Mouse (Mus musculus): ENCODE results near the gene Trappc1.

Trappc1 gene

DNA sequence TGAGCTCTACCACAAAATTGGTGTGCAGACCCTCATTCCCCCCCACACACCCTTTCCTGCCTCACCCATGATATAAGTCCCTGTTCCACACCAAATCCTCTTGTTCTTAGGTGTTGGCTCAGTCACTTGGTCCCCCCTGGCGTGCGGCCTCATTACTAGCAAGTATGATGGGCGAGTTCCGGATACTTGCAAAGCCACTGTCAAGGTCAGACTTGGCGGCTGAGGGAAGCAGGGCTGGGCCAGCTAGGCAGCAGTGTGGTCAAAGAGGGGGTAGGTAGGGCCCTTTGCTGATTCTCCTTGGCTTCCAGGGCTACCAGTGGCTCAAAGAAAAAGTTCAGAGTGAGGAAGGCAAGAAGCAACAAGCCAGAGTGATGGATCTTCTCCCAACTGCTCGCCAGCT lies 7.4 kb downstream of the Trappc1 start:
- no peak for DNase-seq

DNA sequence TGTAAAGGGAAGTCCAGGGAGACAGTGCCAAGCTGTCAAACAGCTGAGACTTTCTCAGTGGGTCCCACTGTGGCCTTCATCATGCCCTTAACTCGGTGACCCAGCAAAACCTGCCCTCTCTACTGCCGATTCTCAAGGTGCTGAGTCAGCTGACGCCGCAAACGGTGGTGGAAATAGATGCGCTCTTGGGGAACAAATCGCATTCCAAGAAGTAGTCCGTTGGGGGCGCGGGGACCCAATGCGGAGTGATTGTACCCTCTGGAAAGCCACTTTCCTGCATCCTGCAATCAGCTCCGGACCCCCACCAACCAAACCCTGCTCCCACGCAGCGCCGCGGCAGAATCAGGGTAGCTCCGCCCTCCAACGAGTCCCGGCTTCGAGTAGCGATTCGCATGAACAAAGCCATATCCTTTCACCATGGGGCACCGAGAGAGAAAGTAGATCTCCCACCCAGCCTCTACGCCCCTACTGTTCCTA lies 8.2 kb downstream of the Trappc1 start:
- peak; percentile 78 for DNase-seq

DNA sequence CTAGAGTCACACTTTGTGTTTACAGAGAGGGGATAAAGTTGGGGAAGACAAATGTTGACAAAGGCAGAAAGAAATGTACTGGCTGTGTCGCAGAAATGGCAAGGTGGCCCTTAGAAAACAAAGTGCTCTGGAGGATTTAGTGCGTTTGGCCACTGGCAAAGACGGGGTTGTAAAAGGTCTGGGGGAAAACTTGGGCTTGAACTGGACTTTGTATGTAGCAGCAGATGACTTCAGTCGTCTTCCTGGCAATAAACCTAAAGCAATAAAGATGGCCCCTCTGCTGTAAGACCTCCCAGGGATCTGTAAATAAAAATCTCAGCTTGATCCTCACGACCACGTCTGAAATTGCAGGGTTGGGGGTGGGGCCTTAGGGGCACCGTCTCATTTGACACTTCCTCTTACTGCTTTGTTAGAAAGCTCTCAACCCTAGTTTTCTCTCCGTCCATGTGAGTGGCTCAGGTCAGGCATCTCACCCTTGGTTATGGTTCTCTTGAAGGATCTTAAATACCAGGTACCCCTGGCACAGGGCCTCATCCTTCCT lies 9.0 kb downstream of the Trappc1 start:
- no peak for DNase-seq

DNA sequence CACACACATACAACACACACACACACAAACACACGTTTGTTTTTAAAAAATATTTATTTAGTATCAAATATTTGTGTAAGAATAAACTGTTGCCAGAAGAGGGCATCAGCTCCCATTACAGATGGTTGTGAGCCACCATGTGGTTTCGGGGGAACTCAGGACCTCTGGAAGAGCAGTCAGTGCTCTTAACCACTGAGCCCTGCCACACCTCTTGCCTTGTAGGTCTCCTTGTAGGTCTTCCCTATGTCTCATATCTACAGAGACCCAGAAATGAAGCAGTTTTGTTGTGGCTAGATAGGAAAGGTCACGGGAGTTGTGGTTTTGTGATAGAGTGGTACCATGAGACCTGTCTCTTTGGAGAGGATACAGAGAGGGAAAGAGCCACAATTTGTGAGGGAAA lies 10.1 kb downstream of the Trappc1 start:
- no peak for DNase-seq

DNA sequence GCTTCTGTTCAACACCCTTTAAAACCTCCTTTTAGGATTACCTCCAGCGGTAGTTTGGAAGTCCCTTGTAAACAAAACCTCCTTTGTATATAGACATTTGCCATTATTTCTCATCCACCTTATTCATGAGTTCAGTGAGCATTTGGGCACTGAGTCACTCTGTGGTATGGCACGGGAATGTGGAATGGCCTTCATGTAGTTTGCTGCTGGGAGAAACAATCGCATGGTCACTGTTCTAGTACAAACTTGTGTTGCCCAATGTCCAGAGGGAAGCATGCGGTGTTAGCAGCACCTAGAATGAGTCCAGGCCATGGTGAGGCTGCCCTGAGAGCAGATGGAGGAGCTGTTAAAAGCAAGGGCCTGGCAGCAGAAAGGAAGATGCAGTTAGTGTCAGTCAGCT lies 11.0 kb downstream of the Trappc1 start:
- DNase-seq = no peak

DNA sequence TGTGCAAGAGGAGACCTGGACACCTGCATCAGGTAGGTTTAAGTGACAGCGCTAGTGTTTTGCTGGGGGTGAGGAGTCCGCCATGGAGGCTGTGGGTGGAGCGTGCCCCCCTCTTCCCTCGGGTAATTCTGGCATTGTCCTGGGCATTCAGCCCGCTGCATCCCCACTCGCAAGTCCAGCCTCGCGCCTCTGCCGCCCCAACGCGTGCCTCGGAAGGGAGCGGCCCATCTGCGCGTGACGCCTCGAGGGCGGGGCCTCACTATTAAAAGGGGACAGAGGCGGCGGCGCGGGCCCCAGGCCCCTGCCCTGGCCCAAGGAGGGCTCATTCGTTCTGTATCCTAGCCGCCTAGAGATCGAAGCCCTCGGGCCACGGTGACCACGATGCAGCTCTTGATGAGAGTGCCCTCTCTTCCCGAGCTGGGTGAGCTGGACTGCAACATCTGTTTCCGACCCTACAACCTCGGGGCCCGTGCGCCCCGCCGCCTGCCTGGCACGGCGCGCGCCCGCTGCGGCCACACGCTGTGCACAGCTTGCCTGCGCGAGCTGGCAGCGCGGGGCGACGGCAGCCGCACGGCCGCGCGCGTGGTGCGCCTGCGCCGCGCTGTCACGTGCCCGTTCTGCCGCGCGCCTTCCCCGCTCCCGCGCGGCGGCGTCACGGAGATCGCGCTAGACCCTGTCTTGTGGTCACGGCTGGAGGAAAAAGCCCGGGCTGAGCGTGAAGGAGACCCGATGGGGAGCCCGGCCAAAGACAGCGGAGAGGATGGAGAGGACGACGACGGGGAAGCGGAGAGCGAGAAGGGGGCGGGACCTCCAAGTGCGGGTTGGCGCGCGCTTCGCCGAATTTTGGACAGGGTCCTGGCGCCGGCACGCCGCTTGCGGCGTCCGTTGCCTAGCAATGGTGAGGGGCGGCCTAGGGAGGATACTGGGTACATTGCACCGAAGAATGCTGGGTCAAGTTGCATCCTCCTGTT lies 16.7 kb downstream of the Trappc1 start, which contains the start of gene Rnf227:
Rnf227 (plus strand) TSS at position 301 of the 971 bp plus-strand sequence.
- DNase-seq = peak; percentile 79

DNA sequence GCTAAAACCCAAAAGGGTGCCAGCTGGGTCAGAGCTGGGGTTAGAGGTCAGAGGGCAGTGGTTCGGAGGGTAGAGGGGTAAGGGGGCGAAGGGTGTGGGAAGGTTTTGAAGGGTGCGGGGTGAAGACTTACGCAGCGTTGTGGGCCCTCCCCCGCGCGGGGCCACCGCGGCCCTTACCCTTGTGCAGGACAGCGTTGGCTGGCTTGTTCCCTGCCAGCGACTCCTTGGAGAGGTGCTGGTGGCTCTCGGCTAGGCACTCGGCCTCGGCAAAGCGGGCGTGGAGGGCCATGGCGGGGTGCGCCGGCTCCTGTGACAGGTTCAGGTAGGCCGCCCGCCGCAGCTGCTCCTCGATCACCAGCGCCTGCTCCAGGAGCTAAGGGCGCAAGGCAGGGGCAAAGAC lies 22.7 kb downstream of the Trappc1 start:
- no peak for DNase-seq

DNA sequence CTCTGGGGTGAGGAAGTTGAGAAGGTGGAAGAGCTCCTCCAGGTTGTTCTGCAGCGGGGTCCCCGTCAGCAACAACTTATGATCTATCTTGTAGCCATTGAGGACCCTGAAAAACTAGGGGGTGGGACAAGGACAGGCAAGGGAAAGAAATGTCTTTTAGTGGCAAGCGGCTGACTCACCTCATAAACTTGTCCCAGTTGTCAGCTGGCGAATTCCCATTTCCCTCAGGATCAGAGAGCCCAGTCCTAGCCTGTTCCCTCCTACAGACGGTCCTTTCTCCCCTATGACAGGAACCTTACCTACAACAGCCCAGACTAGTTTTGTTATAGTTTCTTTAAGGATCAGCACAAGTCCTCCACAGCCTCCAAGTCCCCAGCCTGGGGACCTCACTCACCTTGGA lies 32.8 kb downstream of the Trappc1 start:
- DNase-seq = no peak

DNA sequence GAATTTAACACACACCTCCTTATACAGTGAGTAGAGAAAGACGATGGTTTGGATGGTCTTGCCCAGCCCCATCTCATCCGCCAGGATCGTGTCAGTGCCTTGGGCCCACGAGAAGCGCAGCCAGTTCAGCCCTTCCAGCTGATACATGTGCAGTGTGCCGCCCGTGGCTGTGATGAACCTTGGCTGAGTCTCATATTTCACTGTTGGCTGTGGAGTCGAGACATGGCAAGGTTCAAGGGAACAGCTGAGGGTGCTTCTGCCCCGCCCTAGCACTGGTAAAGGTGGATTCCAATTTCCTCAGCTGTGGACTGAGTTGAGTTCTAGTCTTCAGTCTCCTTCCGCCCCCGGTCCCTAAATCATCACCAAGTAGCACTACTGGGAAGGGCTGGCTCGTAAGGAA lies 33.9 kb downstream of the Trappc1 start:
- no peak for DNase-seq

DNA sequence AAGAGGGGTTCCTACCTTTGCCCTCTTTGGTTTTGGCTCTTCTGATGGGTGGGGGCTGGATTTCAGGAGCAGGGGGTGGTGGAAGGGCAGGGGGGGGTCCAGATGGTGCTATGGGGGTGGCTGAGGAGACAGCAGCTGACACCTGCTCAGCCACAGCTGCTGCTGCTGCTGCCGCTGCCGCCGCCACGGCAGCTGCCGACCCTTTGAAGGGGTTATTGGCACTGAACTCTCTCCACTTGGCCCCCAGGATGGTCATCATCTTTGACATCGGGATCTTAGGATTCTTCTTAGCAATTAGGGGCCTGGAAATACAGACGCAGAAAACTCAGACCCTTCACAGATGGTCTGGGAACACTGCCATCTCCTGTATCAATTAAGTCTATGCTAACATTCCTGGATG lies 38.2 kb downstream of the Trappc1 start:
- no peak for DNase-seq

DNA sequence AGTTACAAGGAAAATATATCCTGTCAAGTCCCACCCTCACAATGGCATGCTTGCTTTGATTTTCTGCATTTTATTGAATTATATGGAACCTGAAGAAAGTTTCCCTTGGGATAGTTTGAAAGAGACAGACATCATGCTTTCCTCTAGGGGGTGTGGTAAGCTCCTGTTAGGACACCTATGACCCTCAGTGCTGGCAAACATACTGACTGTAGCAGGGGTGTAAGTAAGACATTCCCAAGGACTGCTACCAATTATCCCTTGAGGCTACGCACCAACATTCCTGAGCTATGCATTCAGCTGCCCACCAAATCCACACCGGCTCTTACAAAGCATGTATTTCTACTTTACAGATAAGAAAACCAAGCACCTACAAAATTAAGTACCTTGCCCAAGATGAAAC lies 38.7 kb downstream of the Trappc1 start:
- no peak for DNase-seq

DNA sequence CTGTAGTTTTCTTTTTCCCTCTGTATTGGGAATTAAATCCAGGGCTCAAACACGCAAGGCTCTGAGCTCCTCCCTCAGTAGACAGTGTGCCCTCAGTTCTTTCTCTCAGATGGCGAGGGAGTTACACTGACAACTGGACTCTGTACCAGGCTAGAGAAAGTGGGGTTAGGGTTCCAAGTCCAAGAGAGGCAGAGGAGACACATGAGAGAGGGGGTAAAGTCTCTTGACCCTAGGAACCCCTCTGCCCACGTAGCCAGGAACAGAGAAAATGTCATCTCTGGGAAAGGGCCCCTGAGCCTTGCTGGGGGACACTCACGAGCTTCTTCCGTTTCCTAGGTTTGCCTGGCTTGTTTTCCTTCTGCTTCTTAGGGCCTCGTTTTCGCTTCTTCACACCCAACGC lies 40.6 kb downstream of the Trappc1 start:
- DNase-seq = no peak

DNA sequence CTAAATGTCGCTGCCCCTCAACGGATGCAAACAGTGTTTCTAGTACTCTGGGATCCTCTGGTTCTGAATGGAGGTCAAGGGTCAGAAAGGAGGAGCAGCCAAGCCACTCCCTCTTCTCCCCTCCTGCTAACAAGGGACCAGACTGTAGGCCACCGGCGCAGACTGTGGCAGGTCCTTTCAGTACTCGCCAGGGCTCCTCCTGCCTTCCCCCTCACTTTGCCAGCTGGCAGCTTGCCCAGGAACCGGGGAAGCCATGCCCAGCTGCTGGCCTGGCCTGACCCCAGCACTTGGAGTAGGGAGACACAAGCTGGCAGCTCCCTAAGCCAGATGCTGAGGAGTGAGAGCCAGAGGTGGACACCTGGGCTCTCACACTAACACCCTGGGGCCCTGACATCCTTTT lies 41.1 kb downstream of the Trappc1 start:
- peak; percentile 87 for DNase-seq

DNA sequence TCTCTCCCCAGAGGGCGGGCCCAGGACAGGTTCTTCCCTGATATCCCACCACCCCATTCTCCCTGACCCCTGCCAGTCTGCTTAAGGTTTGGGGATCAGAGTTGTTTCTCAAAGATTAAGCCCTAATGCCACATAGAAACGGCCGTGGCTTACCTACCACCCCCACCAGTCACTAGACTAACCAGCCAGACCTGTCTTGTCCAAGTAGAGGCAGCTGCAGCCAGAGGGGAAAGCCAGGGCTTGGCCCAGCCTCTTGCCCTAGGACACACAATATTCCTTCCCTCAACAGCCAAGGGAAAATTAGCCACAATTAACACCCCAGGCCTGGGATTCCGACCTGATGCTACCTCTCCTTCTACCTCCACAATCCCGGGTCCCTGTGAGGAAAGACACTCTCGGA lies 41.9 kb downstream of the Trappc1 start:
- DNase-seq = no peak

DNA sequence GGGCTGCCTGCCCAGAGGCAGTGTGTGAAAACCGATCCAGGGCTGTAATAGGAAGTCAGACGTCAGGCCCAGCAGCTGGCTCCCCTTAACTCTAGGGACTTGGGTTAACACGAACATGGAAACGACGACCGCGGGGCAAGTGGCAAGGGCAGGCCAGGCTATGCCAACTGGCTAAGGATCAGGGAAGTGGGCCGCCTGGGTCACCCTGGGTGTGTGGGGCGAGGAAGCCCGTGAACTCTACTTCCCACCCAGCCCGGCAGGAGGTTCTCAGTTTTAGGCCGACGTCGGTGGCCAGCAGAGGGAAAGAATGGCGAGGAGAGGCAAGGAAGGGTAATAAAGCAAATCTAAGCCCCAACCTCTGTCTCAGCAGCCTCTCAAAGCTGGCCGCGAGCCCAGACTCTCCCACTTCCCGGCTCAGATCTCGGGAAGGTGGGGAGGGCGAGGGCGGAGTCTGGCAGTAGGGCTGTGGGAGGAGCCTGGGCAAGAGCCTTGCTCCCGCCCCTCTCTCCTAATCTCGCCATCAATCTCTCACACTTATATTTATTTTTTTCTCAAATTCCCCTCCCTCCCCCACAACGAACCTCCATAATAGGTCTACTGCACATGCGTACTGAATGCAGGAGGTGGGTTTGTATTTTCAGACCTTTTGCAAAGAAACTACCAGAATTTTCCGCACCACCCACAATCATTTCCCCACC lies 42.5 kb downstream of the Trappc1 start:
- DNase-seq = peak; percentile 77

DNA sequence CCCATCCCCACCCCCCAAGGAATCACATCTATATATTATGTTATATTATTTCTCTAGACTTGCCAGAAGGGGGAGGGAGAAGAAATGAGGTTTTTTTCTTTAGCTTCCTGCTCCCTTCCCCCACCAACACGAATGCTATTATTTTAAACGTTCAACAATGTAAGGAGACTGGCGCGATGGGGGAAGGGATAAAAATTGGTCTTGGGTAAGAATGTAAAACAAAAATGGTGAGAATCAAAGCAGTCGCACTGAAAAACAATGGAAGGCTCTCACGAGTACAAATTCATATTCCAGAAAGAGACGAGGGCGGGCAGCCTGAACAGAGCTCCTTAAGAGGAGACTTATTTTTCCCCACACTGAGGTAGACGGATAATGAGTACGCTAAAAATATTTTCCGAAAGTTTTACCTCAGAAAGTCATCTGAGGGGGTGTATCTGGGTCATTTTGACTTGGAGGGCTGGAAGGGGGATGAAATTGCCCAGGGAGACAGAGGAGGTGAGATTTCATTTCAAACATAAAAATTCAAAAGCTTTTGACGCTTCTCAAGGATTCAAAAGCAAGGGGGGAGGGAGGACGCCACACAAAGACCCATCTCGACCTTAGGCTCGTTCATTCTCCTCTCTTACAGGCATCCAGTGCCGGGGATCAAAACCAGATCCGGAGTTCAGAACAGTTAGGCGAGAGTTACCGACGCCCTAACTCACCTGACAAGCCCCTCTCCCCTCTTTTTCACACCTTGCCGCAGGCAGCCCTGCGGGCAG lies 43.3 kb downstream of the Trappc1 start:
- DNase-seq = peak; percentile 29

DNA sequence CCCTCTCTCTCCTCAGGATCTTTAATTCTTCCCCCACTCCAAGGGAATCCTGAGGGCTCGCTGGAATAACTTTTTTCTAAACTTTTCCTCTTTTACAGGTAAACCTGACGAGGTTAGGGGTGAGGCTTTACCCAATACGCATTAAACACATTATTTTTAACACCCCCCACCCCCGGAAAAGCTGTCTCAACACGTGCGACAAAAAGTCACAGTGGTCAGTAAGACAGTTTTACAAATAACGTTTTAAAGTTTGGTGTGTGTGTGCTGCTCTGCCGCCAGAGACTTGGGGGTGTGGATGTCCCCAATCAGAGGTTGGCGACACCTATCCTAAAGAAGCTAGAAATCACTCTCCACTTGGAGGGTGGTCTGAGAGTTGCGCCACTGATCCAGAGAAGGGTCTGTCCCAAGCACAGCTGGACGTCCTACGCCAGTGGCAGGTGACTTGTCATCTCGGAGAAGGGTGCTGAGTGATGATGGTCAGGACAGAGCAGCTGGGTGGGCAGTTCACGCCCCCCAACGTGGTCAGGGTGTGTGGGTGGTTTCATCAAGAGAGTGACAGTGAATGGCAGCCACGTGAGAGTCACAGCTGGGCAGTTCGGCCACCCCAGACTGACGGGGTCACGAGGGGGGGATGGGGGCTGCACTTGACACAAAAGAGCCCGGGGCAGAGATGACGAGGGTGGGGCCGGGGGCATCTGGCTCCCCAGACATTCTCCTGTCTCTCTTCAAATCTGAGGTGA lies 44.0 kb downstream of the Trappc1 start:
- DNase-seq = peak; percentile 35

DNA sequence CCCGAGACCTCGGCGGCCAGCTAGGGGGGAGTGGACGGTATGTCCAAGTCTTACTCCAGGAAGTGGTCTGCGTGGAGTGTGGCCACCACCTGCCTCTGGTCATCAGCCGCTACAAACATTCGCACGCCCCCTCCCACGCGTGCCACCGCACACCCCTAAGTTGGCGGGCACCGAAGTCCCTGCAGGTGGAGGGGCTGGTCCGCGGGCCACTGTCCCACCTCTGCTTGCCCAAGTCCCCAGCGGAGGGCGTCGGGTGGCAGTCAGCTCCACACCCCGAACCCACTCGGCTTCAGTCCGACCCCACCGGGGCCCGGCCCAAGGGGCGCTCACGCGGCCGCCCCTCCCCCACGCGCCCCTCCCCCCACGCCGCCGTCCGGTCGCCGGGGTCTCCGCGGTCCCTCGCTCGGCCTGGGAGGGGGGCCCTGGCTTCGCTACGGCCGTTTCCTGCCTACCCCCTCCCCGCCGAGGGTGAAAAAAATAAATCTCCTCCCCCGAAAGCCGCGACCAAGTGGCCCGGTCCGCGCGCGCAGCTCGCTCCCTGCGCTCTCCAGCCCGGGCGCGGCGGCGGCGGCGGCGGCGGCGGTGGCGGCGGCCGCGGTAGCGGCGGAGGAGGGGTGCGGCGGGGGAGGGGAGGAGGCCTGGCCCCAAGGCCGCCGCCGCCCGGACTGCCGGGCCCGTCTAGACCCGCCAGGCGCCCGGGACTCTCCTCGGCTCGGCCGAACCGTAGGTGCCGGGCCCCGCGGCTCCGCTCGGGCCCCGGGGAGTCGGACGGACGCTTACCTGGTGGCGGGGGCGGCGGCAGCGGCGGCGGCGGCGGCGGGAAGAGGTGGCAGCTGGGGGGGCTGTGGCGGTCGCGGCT lies 44.8 kb downstream of the Trappc1 start:
- peak; percentile 50 for DNase-seq

DNA sequence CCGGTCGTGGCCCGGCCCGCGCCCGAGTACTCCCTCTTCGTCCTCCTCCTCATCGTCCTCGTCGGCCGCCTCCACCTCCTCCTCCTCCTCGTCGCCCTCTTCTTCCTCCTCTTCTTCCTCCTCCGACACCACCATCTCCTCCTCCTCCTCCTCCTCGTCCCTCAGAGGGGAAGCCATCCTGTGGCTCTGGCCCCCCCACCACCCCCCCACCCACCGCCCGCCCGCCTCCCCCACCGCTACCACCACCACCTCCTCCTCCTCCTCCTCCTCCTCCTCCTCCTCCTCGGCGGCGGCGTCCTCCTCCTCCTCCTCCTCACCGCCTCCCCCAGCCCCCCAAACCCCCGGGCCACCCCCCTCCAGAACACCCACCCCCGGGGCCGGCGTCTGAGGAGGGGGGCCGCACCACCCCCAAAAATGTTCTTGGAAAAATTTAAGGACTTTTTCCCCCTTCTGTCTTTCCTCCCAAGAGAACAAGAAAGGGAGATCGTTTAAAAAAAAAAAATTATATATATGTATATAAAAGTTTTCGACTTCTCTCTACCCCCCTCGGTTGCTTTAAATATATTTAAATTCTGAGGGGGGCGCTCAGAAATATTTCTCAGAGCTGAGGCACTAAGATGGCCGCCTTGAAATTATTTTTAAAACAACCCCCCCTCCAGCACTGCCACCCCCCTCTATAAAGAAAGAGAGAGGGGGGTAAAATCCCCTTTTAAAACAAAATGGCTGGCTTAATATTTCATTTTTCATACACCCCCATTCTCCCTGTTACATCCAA lies 45.6 kb downstream of the Trappc1 start, which contains the start of gene Chd3:
Chd3 (minus strand) TSS at position 192 of the 775 bp plus-strand sequence.
- DNase-seq = no peak

Data from cerebellum, adult 8-10 months (tissue).